Mouse (Mus musculus) T-cell, adult 2 months (primary cell): ENCODE data around the gene Txk.

Experiments
- DNase-seq: peaks from one replicate; pipeline ENCODE4 v3.0.0; 2022; ENCODE audit warnings: low spot score

The Txk gene

DNA sequence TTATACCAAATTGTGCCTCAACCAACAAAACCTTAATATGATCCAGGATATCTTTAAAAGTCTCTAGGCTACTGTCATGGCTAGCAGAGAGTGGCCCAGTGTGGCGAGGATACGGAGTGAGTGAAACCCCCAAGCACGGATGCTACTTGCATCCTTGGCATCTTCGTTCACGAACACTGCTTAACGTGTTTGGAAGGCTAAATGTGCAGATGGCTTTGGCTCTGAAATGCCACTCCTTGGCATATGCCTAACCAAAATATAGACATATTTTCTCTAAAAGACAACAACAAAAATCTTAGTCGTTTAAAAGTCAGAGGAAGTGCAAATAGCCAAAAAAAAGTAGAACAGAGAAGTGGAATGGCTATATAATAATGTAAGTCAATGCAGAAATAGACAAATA lies 63.0 kb downstream of the Txk start:
- no peak for DNase-seq

DNA sequence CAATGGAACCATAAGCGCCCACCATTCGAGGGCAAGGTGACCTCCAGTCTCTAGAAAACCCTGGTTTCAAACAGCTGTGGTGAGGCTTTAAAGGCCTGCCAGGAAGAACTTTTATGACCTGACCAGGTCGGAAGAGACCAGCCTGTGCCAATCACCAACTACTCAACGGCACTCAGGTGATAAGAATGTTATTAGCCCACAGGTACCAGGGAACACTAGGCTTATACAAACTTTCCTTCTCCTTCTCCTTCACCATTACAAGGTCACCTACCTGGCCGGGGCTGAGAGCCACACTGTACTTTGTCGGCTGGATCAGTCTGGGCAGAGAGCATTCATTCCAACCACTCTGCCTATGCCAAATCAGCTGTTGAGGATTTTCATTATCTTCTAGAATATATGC lies 71.1 kb downstream of the Txk start:
- DNase-seq, result no peak

- DNase-seq, result no peak
These were observed 77.5 kb downstream of the Txk start for GRCm38 (mm10) chr5:72674994-72675542.

- no peak for DNase-seq
These were observed 81.4 kb downstream of the Txk start for GRCm38 (mm10) chr5:72671017-72671699.

DNA sequence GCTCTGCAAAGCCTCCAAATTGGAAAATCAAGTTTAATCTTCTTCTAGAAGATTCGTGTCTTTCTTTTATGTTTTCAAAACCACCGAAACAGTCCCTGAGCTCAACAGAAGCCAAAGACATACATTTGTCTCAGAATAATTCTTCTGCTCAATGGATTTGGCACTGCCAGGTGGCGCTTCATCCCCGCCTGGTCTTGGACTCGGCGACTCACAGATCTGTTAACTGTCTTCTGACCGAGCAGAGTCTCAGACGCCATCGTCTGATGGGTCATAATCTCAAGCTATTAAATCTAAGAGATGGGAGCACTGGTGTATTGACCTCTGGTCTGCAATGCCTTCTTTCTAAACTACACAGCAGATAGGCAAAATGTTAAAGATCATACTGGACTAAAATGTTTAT lies 84.2 kb downstream of the Txk start:
- no peak for DNase-seq

DNA sequence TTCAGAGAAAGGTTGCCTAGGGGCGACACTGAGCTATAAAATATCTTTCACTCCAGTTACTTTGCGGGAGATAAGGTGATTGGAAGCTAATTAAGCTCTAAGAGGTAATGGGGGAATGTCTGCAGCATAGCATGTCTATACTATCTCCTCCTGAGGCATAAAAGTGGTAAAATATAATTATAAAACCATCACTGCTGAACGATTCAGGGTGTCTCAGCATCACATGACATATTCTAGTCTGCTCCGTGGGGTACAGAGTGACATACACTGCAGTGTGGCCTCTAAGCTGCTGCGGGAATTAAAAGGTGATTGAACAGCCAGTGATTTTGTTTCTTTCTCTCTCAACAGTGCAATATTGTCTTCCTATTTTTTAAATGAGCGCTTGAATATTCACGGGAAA lies 86.1 kb downstream of the Txk start:
- DNase-seq, result no peak

GRCm38 (mm10) chr5:72665281-72665680 lies 87.3 kb downstream of the Txk start:
- peak; percentile 51 for DNase-seq

- no peak for DNase-seq
These were observed 87.7 kb downstream of the Txk start for GRCm38 (mm10) chr5:72664854-72665253.

DNA sequence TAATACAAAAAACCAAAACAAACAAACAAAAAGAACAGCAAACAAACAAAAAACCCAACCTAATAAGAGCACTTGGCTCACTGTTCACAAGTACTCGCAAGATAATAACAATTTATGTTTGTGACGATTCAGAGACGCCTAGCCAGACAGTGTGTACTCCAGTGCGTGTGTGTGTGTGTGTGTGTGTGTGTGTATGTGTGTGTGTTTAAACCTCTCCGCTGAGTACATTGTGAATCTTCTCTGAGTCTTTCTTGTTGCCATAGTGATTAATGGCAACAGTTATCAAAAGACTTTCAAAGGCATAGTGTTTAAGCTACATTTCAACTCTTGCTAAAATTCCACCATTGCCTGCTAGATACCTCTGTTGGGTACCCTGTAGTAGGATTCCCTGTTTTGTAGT lies 88.5 kb downstream of the Txk start:
- no peak for DNase-seq

GRCm38 (mm10) chr5:72661051-72661781 lies 91.4 kb downstream of the Txk start:
- DNase-seq, result no peak

DNA sequence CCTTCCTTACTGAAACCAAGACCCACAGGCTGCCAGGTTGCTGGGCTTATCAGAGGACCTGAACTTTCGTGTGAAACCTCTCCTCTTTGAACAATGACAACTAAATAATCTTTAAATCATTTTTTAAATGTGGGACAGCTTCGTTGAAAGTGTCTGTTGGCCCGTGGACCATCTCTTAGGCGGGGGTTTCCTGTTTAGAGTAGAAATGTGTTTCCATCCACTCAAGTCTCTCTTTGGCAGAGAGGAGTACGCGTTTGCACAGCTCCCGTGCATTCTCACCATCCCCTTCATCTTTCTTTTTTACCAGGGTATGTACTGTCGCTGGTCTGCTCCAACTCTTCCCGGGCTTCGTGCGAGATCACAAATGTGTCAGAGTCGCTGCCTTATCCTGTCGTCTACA lies 94.2 kb downstream of the Txk start:
- no peak for DNase-seq

DNA sequence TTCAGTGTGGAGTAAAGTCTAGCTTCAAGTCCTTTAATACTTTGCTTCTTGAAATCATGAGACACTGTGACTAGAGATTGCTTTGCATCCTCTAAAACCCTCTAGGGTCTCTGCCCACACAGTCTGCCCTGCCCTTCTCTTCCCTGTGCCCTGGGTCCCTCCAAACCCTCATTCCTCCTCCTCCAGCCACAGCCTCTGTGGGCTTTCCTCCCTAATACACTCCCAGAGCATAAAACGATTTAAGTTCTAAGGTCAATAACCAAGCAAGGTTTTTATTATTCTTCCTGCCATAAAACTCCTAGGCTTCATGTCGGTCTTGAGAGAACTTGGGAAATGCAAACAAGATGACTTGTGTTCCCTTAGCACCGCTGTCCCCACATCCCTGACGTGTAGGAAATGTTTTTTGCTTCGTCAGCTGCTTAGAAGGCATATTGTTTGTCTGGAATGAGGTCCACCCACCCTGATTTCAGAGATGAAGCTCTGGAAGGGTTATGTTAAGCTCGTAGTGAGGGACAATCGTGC lies 96.2 kb downstream of the Txk start:
- DNase-seq, result no peak

- no peak for DNase-seq
These were observed 99.4 kb downstream of the Txk start for GRCm38 (mm10) chr5:72653068-72653674.

GRCm38 (mm10) chr5:72648987-72649735 lies 103.4 kb downstream of the Txk start:
- no peak for DNase-seq

- no peak for DNase-seq
These were observed 104.5 kb downstream of the Txk start for GRCm38 (mm10) chr5:72647958-72648595.

GRCm38 (mm10) chr5:72647418-72647907 lies 105.1 kb downstream of the Txk start, which contains the start of gene Nipal1:
Nipal1 (plus strand) TSS chr5:72647795.
- peak; percentile 85 for DNase-seq

DNA sequence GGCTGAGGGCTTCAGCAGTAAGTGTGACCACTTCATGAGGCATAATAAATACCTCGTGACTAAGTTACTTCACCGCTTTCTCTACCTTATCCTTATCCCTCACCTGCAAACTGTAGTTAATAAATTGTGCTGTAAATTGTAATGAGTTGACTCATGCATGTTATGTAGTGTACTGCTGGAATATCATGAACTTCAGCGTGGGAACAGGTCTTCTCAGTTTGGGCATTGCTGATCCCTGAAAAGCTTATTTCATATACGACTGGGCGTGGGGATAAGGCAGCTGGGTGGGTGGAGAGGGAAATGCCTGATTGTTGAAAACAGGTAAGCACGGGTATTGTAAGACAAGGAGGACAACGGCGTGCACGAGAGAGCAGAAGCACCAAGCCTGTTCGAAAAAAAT lies 105.6 kb downstream of the Txk start:
- no peak for DNase-seq

GRCm38 (mm10) chr5:72646131-72646530 lies 106.4 kb downstream of the Txk start:
- peak; percentile 74 for DNase-seq
